Mouse (Mus musculus): Measurements from ENCODE around the gene Pak2.

GRCm38 (mm10) chr16:32115781-32116180, 36.6 kb upstream of the Pak2 start:
- TF ChIP-seq CTCF (conservative IDR thresholded peaks at IDR 0.05; ENCODE audit: insufficient read depth, insufficient read length, low read depth, low read length) (no peak), POLR2A (IDR thresholded peaks at IDR 0.05; ENCODE audit: low read depth, low read length) (no peak)

Data from kidney, adult 2 months (tissue).